Mouse (Mus musculus) myocyte (in vitro differentiated cells): ENCODE data around the gene Chst5.

ENCODE experiments used
- CEBPB ChIP-seq: IDR thresholded peaks from 2 replicates; pipeline ENCODE4 v1.6.1; 2011; ENCODE audit warnings: mild to moderate bottlenecking, moderate library complexity; ENCODE audit not compliant: poor library complexity, insufficient read depth, severe bottlenecking
- E2F4 ChIP-seq: IDR thresholded peaks from one replicate; pipeline ENCODE4 v1.6.1; 2011; ENCODE audit warnings: mild to moderate bottlenecking, control low read depth, moderate library complexity; ENCODE audit not compliant: insufficient read depth
- MAX ChIP-seq: IDR thresholded peaks from one replicate; pipeline ENCODE4 v1.6.1; 2011; ENCODE audit warnings: low read depth, mild to moderate bottlenecking, control low read depth
- MYOD1 ChIP-seq, 3 experiments: IDR thresholded peaks; one replicate each; pipeline ENCODE4 v1.6.1; 2011; ENCODE audit warnings: control low read depth in 2 of 3, low read depth in 2 of 3, mild to moderate bottlenecking in 2 of 3, moderate library complexity in 1 of 3; ENCODE audit not compliant: insufficient read length in 2 of 3, control insufficient read depth in 1 of 3
- MYOG ChIP-seq, 3 experiments: IDR thresholded peaks; one replicate each; pipeline ENCODE4 v1.6.1; 2011; ENCODE audit warnings: control low read depth in 2 of 3, low read depth in 2 of 3, mild to moderate bottlenecking in 2 of 3; ENCODE audit not compliant: insufficient read length in 2 of 3, control insufficient read depth in 1 of 3, insufficient read depth in 1 of 3
- POLR2A ChIP-seq: IDR thresholded peaks from one replicate; pipeline ENCODE4 v1.6.1; 2011; ENCODE audit warnings: low read depth, mild to moderate bottlenecking, control low read depth, moderate library complexity; ENCODE audit not compliant: insufficient read length
- POLR2AphosphoS2 ChIP-seq: IDR thresholded peaks from one replicate; pipeline ENCODE4 v1.6.1; 2011; ENCODE audit warnings: low read depth, control low read depth; ENCODE audit not compliant: insufficient read length
- SRF ChIP-seq: IDR thresholded peaks from one replicate; pipeline ENCODE4 v1.6.1; 2011; ENCODE audit warnings: low read depth; ENCODE audit not compliant: control insufficient read depth, insufficient read length
- TCF12 ChIP-seq: IDR thresholded peaks from one replicate; pipeline ENCODE4 v1.6.1; 2011; ENCODE audit warnings: mild to moderate bottlenecking, control low read depth; ENCODE audit not compliant: poor library complexity, insufficient read depth, severe bottlenecking
- TCF3 ChIP-seq: IDR thresholded peaks from one replicate; pipeline ENCODE4 v1.6.1; 2011; ENCODE audit warnings: low read depth, control low read depth; ENCODE audit not compliant: insufficient read length
- USF1 ChIP-seq: IDR thresholded peaks from one replicate; pipeline ENCODE4 v1.6.1; 2011; ENCODE audit warnings: low read depth, mild to moderate bottlenecking, control low read depth, moderate library complexity

DNA sequence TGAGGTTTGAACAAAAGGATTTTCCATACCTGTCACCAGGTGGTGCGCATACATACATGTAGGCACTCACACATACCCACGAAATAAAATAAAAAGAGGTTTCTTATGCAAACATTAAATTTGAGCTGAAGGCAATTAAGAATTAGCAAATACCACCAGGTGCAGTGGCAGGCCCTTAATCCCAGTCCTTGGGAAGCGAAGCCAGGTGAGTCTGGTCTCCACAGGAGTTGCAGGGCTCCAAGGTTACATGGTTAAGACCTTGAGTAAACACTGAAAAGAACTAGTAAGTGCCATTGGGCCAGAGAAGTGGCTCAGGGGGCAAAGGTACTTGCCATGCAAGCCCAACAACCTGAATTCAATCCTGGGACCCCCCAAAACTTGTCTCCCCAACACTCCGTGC lies 26.6 kb downstream of the Chst5 start:
- TF ChIP-seq USF1 = no peak
- TF ChIP-seq MAX = no peak
- TF ChIP-seq POLR2A = no peak
- TF ChIP-seq TCF12 = no peak
- TF ChIP-seq TCF3 = no peak
- no peak for TF ChIP-seq CEBPB
- no peak for TF ChIP-seq E2F4
- TF ChIP-seq MYOD1 (IDR thresholded peaks at IDR 0.05; ENCODE audit: control insufficient read depth in 1 of 3, insufficient read length in 2 of 3, low read depth in 2 of 3) = no peak
- TF ChIP-seq MYOG (IDR thresholded peaks at IDR 0.05; ENCODE audit: control insufficient read depth in 1 of 3, insufficient read depth in 1 of 3, insufficient read length in 2 of 3, low read depth in 2 of 3) = no peak
- TF ChIP-seq SRF = no peak
- TF ChIP-seq POLR2AphosphoS2 = no peak
